In genomic region chr10:83757343-83757962, GRCm38 (mm10) we compare ENCODE assay signal across 18 mouse cellular contexts. TPM values are rescaled to one million over a fixed set of nuclear protein-coding genes. Genes with fewer than 3 reads are reported as not detected.
A peak's percentile ranks its signal among the peaks of the same experiment; 100 is the strongest.
DNase-seq lines count a peak whose midpoint lies in the region; ATAC-seq and TF ChIP-seq lines count a peak whose summit lies in the region.
"Had no signal": no experiment of that assay in that cellular context is flagged by ENCODE, and none has a peak within 500 bp of the region (broad histone marks: within the 10 kb centered on the region; RNA-seq: fewer than 3 reads in every experiment).

No protein-coding gene starts in this region.

- TF ChIP-seq CTCF in heart, postnatal 0 days (IDR thresholded peaks at IDR 0.05; ENCODE audit: low read depth), result no peak

- no peaks in the 10 kb centered on the region for H3K36me3 ChIP-seq in heart, embryonic 11.5 days (ENCODE audit: control insufficient read depth, insufficient read depth, low read length)
- no peaks in the 10 kb centered on the region for H3K36me3 ChIP-seq in lung, embryonic 16.5 days (ENCODE audit: control insufficient read depth, insufficient read depth, low read length)
- H3K36me3 ChIP-seq in heart, postnatal 0 days (replicated peaks; ENCODE audit: control insufficient read depth, insufficient read depth, low read length), result no peaks in the 10 kb centered on the region
- no peaks in the 10 kb centered on the region for H3K36me3 ChIP-seq in midbrain, embryonic 15.5 days (replicated peaks)
- H3K36me3 ChIP-seq: embryonic facial prominence, embryonic 12.5 days; liver, embryonic 15.5 days had no signal

- H3K4me2 ChIP-seq in heart, embryonic 11.5 days, result no peak overlapping the region
- no peak overlapping the region for H3K4me2 ChIP-seq in lung, embryonic 16.5 days (ENCODE audit: low read depth, low read length)
- no peak overlapping the region for H3K4me2 ChIP-seq in heart, postnatal 0 days (ENCODE audit: low read depth, low read length)
- H3K4me2 ChIP-seq in midbrain, embryonic 15.5 days, result no peak overlapping the region
- H3K4me2 ChIP-seq: embryonic facial prominence, embryonic 12.5 days; limb, embryonic 12.5 days; liver, embryonic 15.5 days had no signal

- peak; percentile 58 to 70 for DNase-seq in heart, adult 18-20 months
- no peak for DNase-seq in lung, postnatal 25 days (ENCODE audit: low spot score)
- DNase-seq in heart, postnatal 0 days (ENCODE audit: low spot score), result peak; percentile 49
- no peak for DNase-seq in thymus, postnatal 25 days
- DNase-seq: adrenal gland, adult 2 months; cerebellum, postnatal 36 days; gastrocnemius, adult 2 months; right cerebral cortex, postnatal 25 days; thymus, adult 18-20 months had no signal

- no peak overlapping the region for H3K4me3 ChIP-seq in heart, embryonic 11.5 days (ENCODE audit: low read depth, low read length)
- H3K4me3 ChIP-seq in lung, embryonic 16.5 days (ENCODE audit: low read length), result no peak overlapping the region
- no peak overlapping the region for H3K4me3 ChIP-seq in heart, postnatal 0 days (ENCODE audit: low read depth, low read length)
- H3K4me3 ChIP-seq in midbrain, embryonic 15.5 days, result no peak overlapping the region
- H3K4me3 ChIP-seq: embryonic facial prominence, embryonic 12.5 days; forebrain, embryonic 10.5 days; gastrocnemius, adult 2 months; limb, embryonic 12.5 days; liver, embryonic 15.5 days; midbrain, embryonic 10.5 days; myocyte had no signal

- no peaks in the 10 kb centered on the region for H3K9me3 ChIP-seq in heart, embryonic 11.5 days (replicated peaks; ENCODE audit: control insufficient read depth, low read length)
- no peaks in the 10 kb centered on the region for H3K9me3 ChIP-seq in lung, embryonic 16.5 days (ENCODE audit: control insufficient read depth, low read length)
- no peaks in the 10 kb centered on the region for H3K9me3 ChIP-seq in heart, postnatal 0 days (replicated peaks; ENCODE audit: control insufficient read depth, low read length)
- no peaks in the 10 kb centered on the region for H3K9me3 ChIP-seq in midbrain, embryonic 15.5 days
- H3K9me3 ChIP-seq: embryonic facial prominence, embryonic 12.5 days; forebrain, embryonic 10.5 days; limb, embryonic 12.5 days; liver, embryonic 15.5 days; midbrain, embryonic 10.5 days had no signal

- no peak overlapping the region for H3K27ac ChIP-seq in heart, embryonic 11.5 days (ENCODE audit: low read depth, low read length)
- H3K27ac ChIP-seq in lung, embryonic 16.5 days (ENCODE audit: low read length), result no peak overlapping the region
- H3K27ac ChIP-seq in heart, postnatal 0 days (ENCODE audit: low read depth), result 0 out of 2 replicates have a peak overlapping the region, but pooled peaks have one; percentile 18
- no peak overlapping the region for H3K27ac ChIP-seq in midbrain, embryonic 15.5 days
- H3K27ac ChIP-seq: embryonic facial prominence, embryonic 12.5 days; forebrain, embryonic 10.5 days; gastrocnemius, adult 2 months; limb, embryonic 12.5 days; liver, embryonic 15.5 days; midbrain, embryonic 10.5 days had no signal

- H3K9ac ChIP-seq in heart, embryonic 11.5 days (ENCODE audit: low read depth, low read length), result no peak overlapping the region
- H3K9ac ChIP-seq in lung, embryonic 16.5 days (ENCODE audit: low read length), result no peak overlapping the region
- no peak overlapping the region for H3K9ac ChIP-seq in heart, postnatal 0 days (replicated peaks; ENCODE audit: low read depth, low read length)
- no peak overlapping the region for H3K9ac ChIP-seq in midbrain, embryonic 15.5 days
- H3K9ac ChIP-seq: embryonic facial prominence, embryonic 12.5 days; limb, embryonic 12.5 days; liver, embryonic 15.5 days had no signal

- 75% methylated on average over 17 of the region's 17 CpGs for WGBS in heart, embryonic 11.5 days (ENCODE audit: insufficient replicate concordance)
- 50% methylated on average over 17 of the region's 17 CpGs for WGBS in lung, embryonic 16.5 days
- WGBS in heart, postnatal 0 days, result 28% methylated on average over 17 of the region's 17 CpGs
- WGBS in midbrain, embryonic 15.5 days, result 87% methylated on average over 17 of the region's 17 CpGs

- peaks cover 11% of the 10 kb centered on the region for H3K4me1 ChIP-seq in heart, embryonic 11.5 days (ENCODE audit: control insufficient read depth, insufficient read depth, low read length)
- H3K4me1 ChIP-seq in lung, embryonic 16.5 days (replicated peaks; ENCODE audit: control insufficient read depth, insufficient read depth, low read length), result peaks cover 20% of the 10 kb centered on the region
- 0 out of 2 replicates have a peak, but pooled peaks cover 18% of the 10 kb centered on the region for H3K4me1 ChIP-seq in heart, postnatal 0 days (ENCODE audit: control insufficient read depth, insufficient read depth)
- H3K4me1 ChIP-seq in midbrain, embryonic 15.5 days, result peaks cover 6% of the 10 kb centered on the region; the same call in 1 of the 2 replicates
- H3K4me1 ChIP-seq: embryonic facial prominence, embryonic 12.5 days; liver, embryonic 15.5 days; midbrain, embryonic 10.5 days had no signal

- TF ChIP-seq EP300 in heart, postnatal 0 days (IDR thresholded peaks at IDR 0.05; ENCODE audit: low read depth), result peak; percentile 31; the same call in 1 of the 2 replicates

- no peak for ATAC-seq in heart, embryonic 11.5 days (replicated peaks; ENCODE audit: insufficient number of reproducible peaks, low FRiP score, low TSS enrichment)
- ATAC-seq in lung, embryonic 16.5 days (ENCODE audit: low read depth), result peak; percentile 53
- ATAC-seq in heart, postnatal 0 days (ENCODE audit: insufficient read depth, low read depth), result peak; percentile 64
- no peak for ATAC-seq in midbrain, embryonic 15.5 days (replicated peaks)

- H3K27me3 ChIP-seq in heart, embryonic 11.5 days (ENCODE audit: control insufficient read depth, insufficient read depth, low read length), result no peaks in the 10 kb centered on the region
- no peaks in the 10 kb centered on the region for H3K27me3 ChIP-seq in lung, embryonic 16.5 days (ENCODE audit: control insufficient read depth, insufficient read depth, low read depth, low read length)
- H3K27me3 ChIP-seq in heart, postnatal 0 days (ENCODE audit: control insufficient read depth, insufficient read depth, low read length), result no peaks in the 10 kb centered on the region
- no peaks in the 10 kb centered on the region for H3K27me3 ChIP-seq in midbrain, embryonic 15.5 days (replicated peaks)
- H3K27me3 ChIP-seq: embryonic facial prominence, embryonic 12.5 days; limb, embryonic 12.5 days; liver, embryonic 15.5 days had no signal

RNA-seq across cellular contexts. Expression of gene 1500009L16Rik, which starts 34.8 kb away (rescaled TPM):
- total RNA-seq in heart, adult 18-20 months (2021), result 1 to 10 TPM; 5.3 to 5.6 TPM
- polyA plus RNA-seq in heart, embryonic 11.5 days (2014; fragmentation: Nextera tagmentation; extraction: Ambion mirVana), result 20.2 and 20.5 TPM in 2 replicates
- 44.4 and 49.7 TPM in 2 replicates for polyA plus RNA-seq in lung, embryonic 16.5 days (2015; fragmentation: Nextera tagmentation; extraction: Ambion mirVana)
- 8.3 and 13.4 TPM in 2 replicates for total RNA-seq in heart, postnatal 0 days (2014; rRNA removed; ENCODE audit: low replicate concordance)
- polyA plus RNA-seq in heart, postnatal 0 days (2015; fragmentation: Nextera tagmentation; extraction: Ambion mirVana), result 13.4 and 13.8 TPM in 2 replicates
- 79.6 and 83.2 TPM in 2 replicates for polyA plus RNA-seq in midbrain, embryonic 15.5 days (2015; fragmentation: Nextera tagmentation; extraction: Ambion mirVana)
- polyA plus RNA-seq: myocyte had no signal

Comparison
In these comparisons a context has a peak if more than half of its experiments do, and no peak if none do; other contexts are left out.
1. ATAC-seq: peak in lung, embryonic 16.5 days (single experiment) and heart, postnatal 0 days (single experiment); none in heart, embryonic 11.5 days (single experiment) and midbrain, embryonic 15.5 days (single experiment).
2. DNase-seq: peak in heart, adult 18-20 months (2 of 2) and heart, postnatal 0 days (single experiment); none in lung, postnatal 25 days (single experiment) and thymus, postnatal 25 days (single experiment).